Mouse (Mus musculus) B cell, adult 2 months (primary cell): ENCODE measurements at regions not wholly inside any gene's neighbourhood (a gene's known extent, or its start where the extent isn't known, plus 50 kb on each side); places are given as distances from the start of the nearest gene placed in this dataset.

Experiments
- DNase-seq, 2 experiments: peaks; one replicate each; pipeline ENCODE4 v3.0.0; 2022

GRCm38 (mm10) chr4:87386271-87386670 lies 156.0 kb upstream of the Slc24a2 start:
- no peak for DNase-seq

GRCm38 (mm10) chr4:87385221-87385739 lies 155.0 kb upstream of the Slc24a2 start:
- no peak for DNase-seq

GRCm38 (mm10) chr4:87384469-87385044 lies 154.3 kb upstream of the Slc24a2 start:
- DNase-seq, result no peak

- no peak for DNase-seq
Observed at GRCm38 (mm10) chr4:87380716-87381115, 150.4 kb upstream of the Slc24a2 start.

- no peak for DNase-seq
Observed at GRCm38 (mm10) chr4:87379516-87380173, 149.4 kb upstream of the Slc24a2 start.

GRCm38 (mm10) chr4:87371960-87372359 lies 141.7 kb upstream of the Slc24a2 start:
- DNase-seq, result no peak

GRCm38 (mm10) chr4:87369626-87370234 lies 139.5 kb upstream of the Slc24a2 start:
- DNase-seq, result no peak

GRCm38 (mm10) chr4:87368413-87369160 lies 138.3 kb upstream of the Slc24a2 start:
- peak; percentile 20 to 29 for DNase-seq

- peak; percentile 83 to 84 for DNase-seq
Observed at GRCm38 (mm10) chr4:87367732-87368412, 137.6 kb upstream of the Slc24a2 start.

GRCm38 (mm10) chr4:87362201-87362600 lies 131.9 kb upstream of the Slc24a2 start:
- no peak for DNase-seq

- no peak for DNase-seq
Observed at GRCm38 (mm10) chr4:87359483-87359882, 129.2 kb upstream of the Slc24a2 start.

- DNase-seq, result no peak
Observed at GRCm38 (mm10) chr4:87359004-87359403, 128.7 kb upstream of the Slc24a2 start.

- no peak for DNase-seq
Observed at GRCm38 (mm10) chr4:87332968-87333367, 102.7 kb upstream of the Slc24a2 start.

GRCm38 (mm10) chr4:87329136-87329535 lies 98.9 kb upstream of the Slc24a2 start:
- DNase-seq, result no peak

GRCm38 (mm10) chr4:87321726-87322349 lies 91.6 kb upstream of the Slc24a2 start:
- DNase-seq, result no peak

- DNase-seq, result no peak
Observed at GRCm38 (mm10) chr4:87298129-87298528, 67.9 kb upstream of the Slc24a2 start.

GRCm38 (mm10) chr4:87294538-87294937 lies 64.3 kb upstream of the Slc24a2 start:
- no peak for DNase-seq
